Mouse (Mus musculus) liver, postnatal 0 days (tissue): Measurements from ENCODE around the gene Gm21985. TPM values are rescaled to one million over a fixed set of nuclear protein-coding genes. Genes with fewer than 3 reads are reported as not detected.

Experiments
- ATAC-seq: fragments of 200-750 bp; cut with Nextera tagmentation; 2 replicates; pipeline ENCODE4 v1.8.0; 2017; ENCODE audit warnings: mild to moderate bottlenecking, moderate library complexity
- DNase-seq: peaks from one replicate; pipeline ENCODE4 v3.0.0-alpha.2; 2016
- H3K27ac ChIP-seq: fragments of 300-500 bp; sonication (generic); 2 replicates; pipeline ENCODE4 v1.5.1; 2014; ENCODE audit warnings: antibody characterized with exemption, moderate library complexity, mild to moderate bottlenecking, low read depth
- H3K27me3 ChIP-seq: fragments of 300-500 bp; sonication (generic); 2 replicates; pipeline ENCODE4 v1.6.1; 2014; ENCODE audit warnings: low read length, control low read depth, mixed read lengths; ENCODE audit not compliant: insufficient read depth
- H3K36me3 ChIP-seq: fragments of 300-500 bp; sonication (generic); replicated peaks from 2 replicates; pipeline ENCODE4 v1.6.1; 2014; ENCODE audit warnings: mild to moderate bottlenecking, control low read depth, low read length, moderate library complexity, mixed read lengths; ENCODE audit not compliant: insufficient read depth
- H3K4me1 ChIP-seq: fragments of 300-500 bp; sonication (generic); 2 replicates; pipeline ENCODE4 v1.6.1; 2014; ENCODE audit warnings: antibody characterized with exemption, mild to moderate bottlenecking, control low read depth; ENCODE audit not compliant: insufficient read depth
- H3K4me2 ChIP-seq: fragments of 300-500 bp; sonication (generic); 2 replicates; pipeline ENCODE4 v1.6.1; 2014; ENCODE audit warnings: low read depth, mild to moderate bottlenecking, low read length, moderate library complexity, mixed read lengths
- H3K4me3 ChIP-seq: fragments of 300-500 bp; sonication (generic); 2 replicates; pipeline ENCODE4 v1.5.1; 2014; ENCODE audit warnings: low read depth, low read length
- H3K9ac ChIP-seq: fragments of 300-500 bp; sonication (generic); replicated peaks from 2 replicates; pipeline ENCODE4 v1.6.1; 2014; ENCODE audit warnings: mild to moderate bottlenecking, moderate library complexity
- H3K9me3 ChIP-seq: fragments of 300-500 bp; sonication (generic); 2 replicates; pipeline ENCODE4 v1.6.1; 2016; ENCODE audit warnings: mild to moderate bottlenecking, control low read depth, low read length, mixed read lengths
- CTCF ChIP-seq: sonication (generic); IDR thresholded peaks from 2 replicates; pipeline ENCODE4 v1.5.1; 2016; ENCODE audit warnings: antibody characterized with exemption, low read depth
- EP300 ChIP-seq: IDR thresholded peaks from 2 replicates; pipeline ENCODE4 v1.6.1; 2016; ENCODE audit warnings: antibody characterized with exemption, low read depth, mild to moderate bottlenecking
- WGBS: fragments of 180-500 bp; shearing (Covaris S2); extraction: QIAGEN DNeasy Blood & Tissue Kit; methylation state at CpG from one replicate; pipeline ENCODE4 v1.1.7; 2014; ENCODE audit not compliant: insufficient replicate concordance; 5-methylcytosine and 5-hydroxymethylcytosine counted together
- polyA plus RNA-seq: library from polyadenylated mRNA; unstranded; fragments of >200 nt; fragmentation: Nextera tagmentation; extraction: Ambion mirVana; gene quantifications from 2 replicates; pipeline ENCODE4 v1.2.1, GENCODE M21; 2015

Gm21985 gene
- polyA plus RNA-seq, 1 experiment from 2014 or later: not detected

- Histone ChIP-seq H3K27me3 (no peaks in the 10 kb centered on the region), H3K4me2 (no peak overlapping the region), H3K36me3 (no peaks in the 10 kb centered on the region; the same call in 1 of the 2 replicates), H3K9me3 (no peaks in the 10 kb centered on the region), H3K9ac (no peak overlapping the region), H3K4me3 (no peak overlapping the region), H3K4me1 (no peaks in the 10 kb centered on the region), H3K27ac (no peak overlapping the region)
- TF ChIP-seq EP300 (no peak), CTCF (no peak)
- ATAC-seq (no peak), DNase-seq (no peak)
- WGBS: 87% methylated on average over 7 of the region's 7 CpGs
Observed at GRCm38 (mm10) chr2:112315638-112316037, 49.5 kb downstream of the Gm21985 start.

- H3K27ac ChIP-seq: no peak overlapping the region
- H3K4me2 ChIP-seq: no peak overlapping the region
- no peak overlapping the region for H3K9ac ChIP-seq
- 86% methylated on average over 2 of the region's 2 CpGs for WGBS
- ATAC-seq: no peak
- H3K36me3 ChIP-seq: no peaks in the 10 kb centered on the region; the same call in 1 of the 2 replicates
- TF ChIP-seq EP300: no peak
- TF ChIP-seq CTCF: no peak
- H3K4me3 ChIP-seq: no peak overlapping the region
- no peak for DNase-seq
- no peaks in the 10 kb centered on the region for H3K27me3 ChIP-seq
- H3K4me1 ChIP-seq: no peaks in the 10 kb centered on the region
- H3K9me3 ChIP-seq: no peaks in the 10 kb centered on the region
Observed at GRCm38 (mm10) chr2:112318227-112318626, 52.1 kb downstream of the Gm21985 start.

- DNase-seq (no peak), ATAC-seq (no peak)
- no peak overlapping the region for H3K4me2 ChIP-seq
- WGBS: 78% methylated on average over 7 of the region's 7 CpGs
- H3K4me3 ChIP-seq: no peak overlapping the region
- H3K27me3 ChIP-seq: no peaks in the 10 kb centered on the region
- no peaks in the 10 kb centered on the region for H3K4me1 ChIP-seq
- TF ChIP-seq CTCF (no peak), EP300 (no peak)
- H3K36me3 ChIP-seq: no peaks in the 10 kb centered on the region; the same call in 1 of the 2 replicates
- no peak overlapping the region for H3K9ac ChIP-seq
- no peaks in the 10 kb centered on the region for H3K9me3 ChIP-seq
- no peak overlapping the region for H3K27ac ChIP-seq
Observed at GRCm38 (mm10) chr2:112318905-112319304, 52.8 kb downstream of the Gm21985 start.

- peaks cover 3% of the 10 kb centered on the region for H3K4me1 ChIP-seq
- 76% methylated on average over 11 of the region's 11 CpGs for WGBS
- no peak overlapping the region for H3K4me2 ChIP-seq
- H3K27ac ChIP-seq: no peak overlapping the region
- 0 out of 2 replicates have a peak, but pooled peaks cover 3% of the 10 kb centered on the region for H3K36me3 ChIP-seq
- H3K9me3 ChIP-seq: no peaks in the 10 kb centered on the region
- no peak overlapping the region for H3K4me3 ChIP-seq
- no peak overlapping the region for H3K9ac ChIP-seq
- TF ChIP-seq EP300: no peak
- no peak for TF ChIP-seq CTCF
- ATAC-seq: peak; percentile 23; the same call in 1 of the 2 replicates
- H3K27me3 ChIP-seq: no peaks in the 10 kb centered on the region
- no peak for DNase-seq
Observed at GRCm38 (mm10) chr2:112328069-112328777, 62.1 kb downstream of the Gm21985 start.

- no peaks in the 10 kb centered on the region for H3K27me3 ChIP-seq
- TF ChIP-seq EP300 (no peak), CTCF (no peak)
- peaks cover 26% of the 10 kb centered on the region for H3K36me3 ChIP-seq
- no peak overlapping the region for H3K27ac ChIP-seq
- H3K4me2 ChIP-seq: no peak overlapping the region
- no peak overlapping the region for H3K9ac ChIP-seq
- WGBS: 59% methylated on average over 4 of the region's 4 CpGs
- no peak for DNase-seq
- H3K9me3 ChIP-seq: no peaks in the 10 kb centered on the region
- H3K4me1 ChIP-seq: peaks cover 3% of the 10 kb centered on the region
- H3K4me3 ChIP-seq: no peak overlapping the region
- ATAC-seq: no peak
Observed at GRCm38 (mm10) chr2:112332051-112332898, 66.2 kb downstream of the Gm21985 start.

- Histone ChIP-seq H3K4me3 (no peak overlapping the region), H3K4me2 (no peak overlapping the region), H3K9ac (no peak overlapping the region), H3K9me3 (no peaks in the 10 kb centered on the region), H3K36me3 (peaks cover 60% of the 10 kb centered on the region), H3K4me1 (peaks cover 1% of the 10 kb centered on the region), H3K27me3 (no peaks in the 10 kb centered on the region), H3K27ac (no peak overlapping the region)
- no peak for TF ChIP-seq EP300
- no peak for TF ChIP-seq CTCF
- DNase-seq (no peak), ATAC-seq (no peak)
- WGBS: 88% methylated on average over 6 of the region's 6 CpGs
Observed at GRCm38 (mm10) chr2:112337211-112337610, 71.1 kb downstream of the Gm21985 start.
